Mouse (Mus musculus): ENCODE measurements around the gene Hsf2bp. TPM values are rescaled to one million over a fixed set of nuclear protein-coding genes. Genes with fewer than 3 reads are reported as not detected.

The Hsf2bp gene
- 0.69 TPM for polyA plus RNA-seq (2014; fragmentation: Illumina TruSeq; extraction: RNeasy Lipid Tissue Mini Kit (QIAGEN cat#74804); ENCODE audit: insufficient read depth, low read depth, low replicate concordance)

DNA sequence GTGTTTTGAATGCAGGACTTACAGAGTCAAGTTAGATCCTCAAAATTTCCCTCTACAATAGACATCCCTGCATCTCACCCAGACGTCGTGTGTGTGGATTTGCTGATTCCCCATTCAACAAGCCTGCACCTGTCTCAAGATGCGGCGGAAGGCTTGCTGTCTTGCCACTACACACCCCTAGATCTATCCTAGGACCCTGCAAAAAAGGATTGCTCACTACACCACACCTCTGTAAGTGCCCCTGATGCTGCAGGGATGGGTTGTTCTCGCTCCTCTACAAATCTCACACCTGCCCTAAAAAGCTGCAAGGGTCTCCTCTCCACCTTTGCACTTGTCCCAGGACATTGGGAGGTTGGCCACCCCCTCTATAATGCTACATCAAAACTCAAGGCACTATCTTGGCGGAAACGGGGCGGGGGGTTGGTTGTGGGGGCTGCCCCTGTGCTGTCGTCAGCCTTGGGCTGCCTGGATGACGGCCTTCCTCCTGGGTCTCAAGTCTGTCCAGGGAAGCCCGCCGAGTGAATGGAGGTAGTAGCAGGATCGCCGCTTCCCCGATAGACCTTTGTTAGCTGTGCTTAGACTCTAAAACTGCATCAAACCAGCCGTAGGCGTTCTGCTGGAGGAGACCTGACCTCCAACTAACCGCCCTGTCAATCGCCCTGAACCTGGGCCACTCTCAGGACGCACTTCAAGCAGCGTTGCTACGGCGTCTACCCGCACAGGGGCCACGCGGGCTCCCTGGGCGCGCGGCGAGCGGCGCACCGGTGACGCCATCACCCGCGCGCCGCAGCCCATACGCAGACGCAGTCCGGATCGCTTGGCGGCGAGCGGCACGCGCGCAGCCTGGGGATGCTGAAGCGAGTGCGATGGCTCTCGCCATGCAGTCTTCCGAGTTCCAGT, at the start of gene Hsf2bp, which contains the start of gene Rrp1b:
Hsf2bp (minus strand) TSS at position 741 of the 900 bp plus-strand sequence.
Rrp1b (plus strand) TSS at position 492 of the 900 bp plus-strand sequence.

Other genes starting within 250 kb of the Hsf2bp start
- gene Sik1, start 180.5 kb downstream of the Hsf2bp start, polyA plus RNA-seq (2014; fragmentation: Illumina TruSeq; extraction: RNeasy Lipid Tissue Mini Kit (QIAGEN cat#74804); ENCODE audit: insufficient read depth, low read depth, low replicate concordance): 23.6 TPM
- 5.6 TPM for gene Rrp1b, start 249 bp downstream of the Hsf2bp start, polyA plus RNA-seq (2014; fragmentation: Illumina TruSeq; extraction: RNeasy Lipid Tissue Mini Kit (QIAGEN cat#74804); ENCODE audit: insufficient read depth, low read depth, low replicate concordance)
- 11.6 TPM for gene Notch3, start 130.5 kb upstream of the Hsf2bp start, polyA plus RNA-seq (2014; fragmentation: Illumina TruSeq; extraction: RNeasy Lipid Tissue Mini Kit (QIAGEN cat#74804); ENCODE audit: insufficient read depth, low read depth, low replicate concordance)
- 1.3 TPM for gene Ephx3, start 153.2 kb upstream of the Hsf2bp start, polyA plus RNA-seq (2014; fragmentation: Illumina TruSeq; extraction: RNeasy Lipid Tissue Mini Kit (QIAGEN cat#74804); ENCODE audit: insufficient read depth, low read depth, low replicate concordance)
- 17.4 TPM for gene Brd4, start 248.4 kb upstream of the Hsf2bp start, polyA plus RNA-seq (2014; fragmentation: Illumina TruSeq; extraction: RNeasy Lipid Tissue Mini Kit (QIAGEN cat#74804); ENCODE audit: insufficient read depth, low read depth, low replicate concordance)

Data from lung, adult 10 weeks (tissue).